Mouse (Mus musculus) adipocyte (in vitro differentiated cells): ENCODE results near the gene Msrb3.

Source experiments
- DNase-seq: peaks from one replicate; pipeline ENCODE4 v3.0.0-alpha.2; 2016; ENCODE audit warnings: low spot score

Gene Msrb3

GRCm38 (mm10) chr10:120898785-120899762, at the start of gene Msrb3:
Msrb3 (minus strand) TSS chr10:120899101.
- peak; percentile 79 for DNase-seq

GRCm38 (mm10) chr10:120948461-120948860, 49.6 kb upstream of the Msrb3 start:
- no peak for DNase-seq

GRCm38 (mm10) chr10:120947842-120948241, 48.9 kb upstream of the Msrb3 start:
- DNase-seq: no peak

- no peak for DNase-seq
These were observed 47.9 kb upstream of the Msrb3 start for GRCm38 (mm10) chr10:120946847-120947246.

- DNase-seq: no peak
These were observed 40.0 kb upstream of the Msrb3 start for GRCm38 (mm10) chr10:120938904-120939208.

- DNase-seq: peak; percentile 47
These were observed 39.4 kb upstream of the Msrb3 start for GRCm38 (mm10) chr10:120938077-120938903.

GRCm38 (mm10) chr10:120929536-120929935, 30.6 kb upstream of the Msrb3 start:
- DNase-seq: no peak

GRCm38 (mm10) chr10:120928183-120928582, 29.3 kb upstream of the Msrb3 start:
- no peak for DNase-seq

- no peak for DNase-seq
These were observed 27.3 kb upstream of the Msrb3 start for GRCm38 (mm10) chr10:120926156-120926555.

GRCm38 (mm10) chr10:120921501-120921900, 22.6 kb upstream of the Msrb3 start:
- no peak for DNase-seq

GRCm38 (mm10) chr10:120920604-120921003, 21.7 kb upstream of the Msrb3 start:
- DNase-seq: no peak

- no peak for DNase-seq
These were observed 17.3 kb upstream of the Msrb3 start for GRCm38 (mm10) chr10:120916250-120916649.

- DNase-seq: no peak
These were observed 16.2 kb upstream of the Msrb3 start for GRCm38 (mm10) chr10:120914948-120915631.

- no peak for DNase-seq
These were observed 15.4 kb upstream of the Msrb3 start for GRCm38 (mm10) chr10:120914286-120914685.

- no peak for DNase-seq
These were observed 14.9 kb upstream of the Msrb3 start for GRCm38 (mm10) chr10:120913796-120914195.

GRCm38 (mm10) chr10:120911971-120912370, 13.1 kb upstream of the Msrb3 start:
- no peak for DNase-seq

- DNase-seq: no peak
These were observed 10.1 kb upstream of the Msrb3 start for GRCm38 (mm10) chr10:120908776-120909574.

- no peak for DNase-seq
These were observed 5.8 kb upstream of the Msrb3 start for GRCm38 (mm10) chr10:120904676-120905075.

GRCm38 (mm10) chr10:120903843-120904468, 5.1 kb upstream of the Msrb3 start:
- peak; percentile 8 for DNase-seq

GRCm38 (mm10) chr10:120901746-120902145, 2.8 kb upstream of the Msrb3 start:
- DNase-seq: no peak

- DNase-seq: no peak
These were observed 1.2 kb upstream of the Msrb3 start for GRCm38 (mm10) chr10:120900096-120900495.
